Mouse (Mus musculus): ENCODE data around the gene Copb1. TPM values are rescaled to one million over a fixed set of nuclear protein-coding genes. Genes with fewer than 3 reads are reported as not detected.

Gene Copb1
- polyA plus RNA-seq (2016; fragmentation: Nextera tagmentation; extraction: Ambion mirVana), result 89.8 and 94.0 TPM in 2 replicates

DNA sequence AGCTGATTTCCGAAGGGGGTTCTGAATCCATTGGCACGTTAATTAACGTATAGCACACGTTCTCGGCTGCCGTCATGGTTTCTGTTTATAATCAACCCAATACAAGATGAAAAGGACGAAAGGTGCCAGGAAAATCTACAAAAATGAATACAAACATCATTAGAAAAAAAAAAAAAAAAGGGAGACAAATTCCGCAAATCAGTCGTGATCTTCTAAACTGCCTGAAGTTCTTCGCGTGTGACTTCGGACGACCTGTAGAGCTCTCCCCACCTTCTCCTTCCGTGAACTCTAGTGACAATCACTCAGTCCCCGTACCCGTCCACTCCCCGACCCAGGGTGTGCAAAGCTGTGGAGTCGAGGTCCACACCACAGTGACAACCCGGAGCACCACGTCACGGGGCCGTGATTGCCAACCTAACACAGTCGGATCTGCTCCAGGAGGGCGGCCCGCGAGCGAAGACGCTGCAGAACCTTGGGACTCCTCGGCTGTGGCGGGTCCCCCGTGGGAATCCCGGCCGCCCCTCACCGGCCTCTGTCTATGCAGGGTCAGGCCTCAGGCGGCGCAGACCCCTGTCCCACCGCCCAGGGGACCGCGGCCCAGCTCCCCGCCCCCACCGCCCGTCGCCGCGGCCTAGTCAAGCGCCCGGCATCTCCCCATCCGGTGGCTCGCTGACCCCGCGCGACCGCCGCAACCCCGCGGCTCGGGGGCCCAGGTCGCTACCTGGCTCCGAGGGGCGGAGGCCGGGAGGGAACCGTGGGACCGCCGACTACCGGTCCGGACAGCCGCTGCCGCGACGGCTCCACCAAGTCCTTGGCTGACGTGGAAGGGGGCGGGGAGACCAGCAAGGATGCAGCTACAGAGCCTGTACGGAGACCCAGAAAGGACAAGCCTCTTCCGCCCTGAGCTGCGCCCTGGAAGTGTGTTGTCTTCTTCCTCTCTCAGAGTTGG lies at the start of gene Copb1:
Copb1 (minus strand) TSS at position 827 of the 949 bp plus-strand sequence.
- Histone ChIP-seq H3K36me3 (replicated peaks) (peaks cover 37% of the 10 kb centered on the region), H3K27me3 (ENCODE audit: poor library complexity, severe bottlenecking) (no peaks in the 10 kb centered on the region), H3K4me1 (peaks cover 9% of the 10 kb centered on the region), H3K9me3 (peaks cover 5% of the 10 kb centered on the region; the same call in 1 of the 2 replicates), H3K4me3 (peak within 1 kb of the TSS; percentile 99), H3K27ac (peak within 1 kb of the TSS; percentile 95)
- peak; percentile 89 for DNase-seq (ENCODE audit: extremely low spot score, low spot score)
- 3% methylated on average over 74 of the region's 75 CpGs for WGBS

DNA sequence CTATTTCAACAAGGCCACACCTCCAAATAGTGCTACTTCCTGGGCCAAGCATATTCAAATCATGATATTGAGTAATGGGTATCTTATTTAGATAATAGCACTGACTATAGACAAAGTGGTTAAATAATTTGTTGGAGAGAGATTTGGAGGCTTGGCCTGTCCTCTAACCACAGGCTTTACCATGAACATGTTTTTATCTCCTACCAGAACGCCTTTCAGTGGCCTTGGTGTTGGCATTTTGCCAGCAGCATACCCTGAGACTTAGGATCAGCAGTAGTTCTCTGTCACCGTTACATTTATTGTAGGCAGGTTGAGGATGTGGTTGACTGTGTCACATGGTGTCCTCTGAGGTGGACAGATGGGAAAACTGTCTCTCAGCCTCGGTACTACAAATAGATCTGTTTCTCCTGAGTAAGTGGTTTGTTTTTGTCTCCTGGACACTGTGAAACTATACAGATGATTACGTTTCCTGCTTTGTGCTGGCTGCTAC lies 46.8 kb upstream of the Copb1 start:
- Histone ChIP-seq H3K36me3 (replicated peaks) (no peaks in the 10 kb centered on the region), H3K27me3 (ENCODE audit: poor library complexity, severe bottlenecking) (no peaks in the 10 kb centered on the region), H3K27ac (no peak overlapping the region), H3K9me3 (no peaks in the 10 kb centered on the region), H3K4me1 (peaks cover 3% of the 10 kb centered on the region; the same call in 1 of the 2 replicates), H3K4me3 (no peak overlapping the region)
- DNase-seq (ENCODE audit: extremely low spot score, low spot score), result no peak
- WGBS, result 87% methylated on average over 4 of the region's 4 CpGs

DNA sequence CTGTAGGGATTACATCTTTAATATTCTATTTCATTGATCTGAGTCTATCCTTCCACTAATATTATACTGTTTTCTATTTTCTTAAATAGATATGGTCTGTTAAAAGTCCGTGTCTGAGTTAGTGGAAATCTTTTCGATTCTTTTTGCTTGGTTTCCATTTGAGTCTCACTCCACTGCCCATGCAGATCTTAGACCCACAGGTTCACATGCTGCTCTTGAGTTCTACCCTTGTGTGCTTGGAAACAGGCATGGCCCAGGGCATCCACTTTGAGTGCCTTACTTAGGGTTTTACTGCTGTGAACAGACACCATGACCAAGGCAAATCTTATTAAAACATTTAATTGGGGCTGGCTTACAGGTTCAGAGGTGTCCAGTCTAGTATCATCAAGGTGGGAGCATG lies 46.3 kb upstream of the Copb1 start:
- H3K4me3 ChIP-seq, result no peak overlapping the region
- H3K27me3 ChIP-seq (ENCODE audit: poor library complexity, severe bottlenecking), result no peaks in the 10 kb centered on the region
- DNase-seq (ENCODE audit: extremely low spot score, low spot score), result no peak
- no peaks in the 10 kb centered on the region for H3K9me3 ChIP-seq
- WGBS, result 92% methylated on average over 2 of the region's 2 CpGs
- peaks cover 3% of the 10 kb centered on the region; the same call in 1 of the 2 replicates for H3K4me1 ChIP-seq
- no peaks in the 10 kb centered on the region for H3K36me3 ChIP-seq (replicated peaks)
- no peak overlapping the region for H3K27ac ChIP-seq

DNA sequence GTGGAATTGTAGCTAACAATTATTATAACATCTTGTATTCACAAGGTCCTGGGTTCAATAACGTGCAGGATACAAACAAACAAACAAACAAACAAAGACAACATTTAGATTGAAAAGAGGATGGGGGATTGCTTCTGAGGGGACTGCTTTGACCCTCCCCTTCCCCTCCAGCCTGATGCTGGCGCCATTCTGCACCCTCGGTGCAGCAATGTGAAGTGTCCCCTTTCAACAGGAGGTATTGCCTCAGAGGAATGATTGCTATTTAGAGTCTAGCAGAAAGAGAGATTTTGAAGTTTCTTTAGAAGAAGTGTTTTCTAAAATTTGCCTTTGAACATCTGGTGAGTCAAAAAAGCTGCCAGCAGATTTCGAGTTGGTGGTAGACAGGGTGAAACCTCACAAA lies 44.7 kb upstream of the Copb1 start:
- Histone ChIP-seq H3K27ac (no peak overlapping the region), H3K4me3 (no peak overlapping the region), H3K4me1 (peaks cover 3% of the 10 kb centered on the region; the same call in 1 of the 2 replicates), H3K9me3 (no peaks in the 10 kb centered on the region), H3K27me3 (ENCODE audit: poor library complexity, severe bottlenecking) (no peaks in the 10 kb centered on the region), H3K36me3 (replicated peaks) (no peaks in the 10 kb centered on the region)
- WGBS, result 79% methylated on average over 4 of the region's 4 CpGs
- DNase-seq (ENCODE audit: extremely low spot score, low spot score), result no peak

DNA sequence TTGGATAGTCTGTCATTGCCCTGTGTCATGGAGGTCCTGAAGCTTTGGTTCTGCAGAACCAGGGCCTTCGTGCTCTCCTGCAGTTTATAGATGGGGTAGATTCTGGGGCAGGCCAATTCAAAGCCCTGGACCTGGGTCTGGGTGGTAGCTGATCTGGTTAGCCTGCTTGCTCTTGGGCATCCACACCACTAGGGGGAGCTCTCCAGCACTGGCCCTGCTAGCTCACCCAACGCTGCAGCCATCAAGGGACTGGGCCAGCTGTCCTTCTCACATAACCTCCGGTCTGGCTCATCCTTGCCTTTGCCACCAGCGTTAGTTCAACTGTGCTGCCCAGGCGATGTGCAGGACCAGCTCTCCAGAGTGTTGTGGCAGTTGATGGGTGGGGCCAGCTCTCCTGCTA lies 40.2 kb upstream of the Copb1 start:
- H3K4me3 ChIP-seq, result no peak overlapping the region
- WGBS, result 85% methylated on average over 5 of the region's 5 CpGs

DNA sequence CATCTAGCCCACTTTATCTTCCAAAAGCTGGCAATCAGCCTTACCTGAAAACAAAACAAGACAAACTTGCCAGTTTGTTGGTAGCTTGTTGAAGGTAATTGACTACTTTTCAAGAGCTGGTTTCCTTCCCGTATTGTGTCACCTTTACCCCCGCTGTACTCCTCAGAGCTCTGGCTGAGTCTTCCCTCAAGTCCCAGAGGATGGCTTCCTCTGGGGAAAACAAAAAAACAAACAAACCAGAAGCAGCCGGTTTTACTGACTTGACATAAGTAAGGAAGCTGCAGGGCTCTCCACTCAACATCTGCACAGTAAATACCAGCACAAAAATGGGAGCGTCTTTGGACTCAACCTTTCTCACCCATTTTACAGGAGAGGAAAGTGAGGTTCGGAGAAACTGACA lies 39.4 kb upstream of the Copb1 start:
- Histone ChIP-seq H3K4me3 (no peak overlapping the region), H3K4me1 (peaks cover 27% of the 10 kb centered on the region), H3K9me3 (no peaks in the 10 kb centered on the region), H3K27me3 (ENCODE audit: poor library complexity, severe bottlenecking) (peaks cover 14% of the 10 kb centered on the region), H3K27ac (no peak overlapping the region), H3K36me3 (replicated peaks) (no peaks in the 10 kb centered on the region)
- DNase-seq (ENCODE audit: extremely low spot score, low spot score), result no peak
- WGBS, result 91% methylated on average over 5 of the region's 5 CpGs

More for the DNA sequence above, 40.2 kb upstream of the Copb1 start:
- Histone ChIP-seq H3K9me3 (no peaks in the 10 kb centered on the region), H3K36me3 (replicated peaks) (no peaks in the 10 kb centered on the region), H3K27me3 (ENCODE audit: poor library complexity, severe bottlenecking) (peaks cover 14% of the 10 kb centered on the region), H3K27ac (no peak overlapping the region), H3K4me1 (peaks cover 28% of the 10 kb centered on the region)
- no peak for DNase-seq (ENCODE audit: extremely low spot score, low spot score)

DNA sequence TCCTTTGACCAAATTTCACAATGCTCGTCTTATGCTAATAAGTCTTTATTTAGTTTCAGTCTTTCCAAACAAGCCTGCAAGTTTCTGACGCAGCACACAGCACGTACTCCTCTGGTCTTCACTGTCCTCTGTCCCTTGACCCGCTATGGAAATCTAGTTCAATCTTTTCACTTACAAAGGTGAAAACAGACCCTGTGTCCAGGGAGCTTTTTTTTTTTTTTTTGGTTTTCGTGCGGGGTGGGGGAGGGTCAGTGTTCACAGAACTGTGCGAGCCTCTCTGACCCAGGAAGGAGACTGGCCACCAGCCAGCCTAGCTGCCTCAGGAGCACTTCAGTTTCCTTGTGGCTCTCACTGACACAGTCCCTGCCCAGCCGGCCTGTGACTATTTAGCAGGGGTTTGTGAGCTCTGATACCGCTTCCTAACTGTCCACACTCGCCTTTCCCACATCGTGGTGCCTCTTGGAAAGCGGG lies 38.0 kb upstream of the Copb1 start:
- peaks cover 14% of the 10 kb centered on the region for H3K27me3 ChIP-seq (ENCODE audit: poor library complexity, severe bottlenecking)
- H3K4me1 ChIP-seq, result peaks cover 27% of the 10 kb centered on the region
- WGBS, result 14% methylated on average over 12 of the region's 12 CpGs
- H3K9me3 ChIP-seq, result no peaks in the 10 kb centered on the region
- peak overlapping the region; percentile 71 for H3K27ac ChIP-seq
- no peaks in the 10 kb centered on the region for H3K36me3 ChIP-seq (replicated peaks)
- peak overlapping the region; percentile 26; the same call in 1 of the 2 replicates for H3K4me3 ChIP-seq
- DNase-seq (ENCODE audit: extremely low spot score, low spot score), result peak; percentile 32

DNA sequence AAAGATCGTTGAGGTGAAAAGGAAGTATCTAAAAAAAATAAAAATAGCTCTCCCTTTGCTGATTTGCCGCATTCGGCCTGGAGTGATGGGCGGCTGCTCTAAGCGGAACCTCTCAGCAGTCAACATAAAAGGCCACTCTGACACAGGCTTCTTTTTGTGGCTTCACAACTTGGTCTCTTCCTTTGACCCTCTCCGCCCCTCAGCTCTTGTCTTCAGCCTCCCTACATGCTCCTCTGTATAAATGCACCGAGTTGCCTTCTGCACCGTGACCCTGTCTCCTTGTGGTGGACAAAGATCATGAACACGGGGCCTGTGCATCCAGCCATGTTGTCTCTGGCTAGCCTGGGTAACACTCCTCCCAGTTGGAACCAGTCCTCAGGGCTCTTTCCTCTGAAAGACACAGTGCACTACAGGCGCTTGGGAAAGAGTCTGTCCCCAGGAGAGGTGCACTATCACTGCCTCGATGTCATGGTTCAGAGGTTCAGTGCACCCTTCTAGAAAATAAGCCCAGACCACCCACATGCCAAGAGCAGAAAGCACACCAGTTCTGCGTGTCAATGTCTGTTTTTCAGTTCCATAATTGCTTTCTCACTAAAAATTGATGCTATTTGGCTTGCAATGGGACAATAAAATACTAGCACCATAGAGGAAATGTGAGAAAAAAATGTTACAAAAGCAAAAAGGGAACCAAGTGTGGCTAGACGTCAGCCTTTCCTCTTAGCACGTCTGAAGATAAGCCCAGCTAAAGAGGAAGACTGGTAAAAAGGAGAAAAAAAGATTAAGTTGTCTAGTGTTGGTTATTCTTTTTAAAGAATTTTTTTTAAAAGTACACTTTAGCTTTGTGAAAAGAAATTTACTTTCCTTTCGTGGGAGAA lies 37.2 kb upstream of the Copb1 start:
- WGBS, result 39% methylated on average over 15 of the region's 15 CpGs
- Histone ChIP-seq H3K4me3 (no peak overlapping the region), H3K27ac (no peak overlapping the region), H3K27me3 (ENCODE audit: poor library complexity, severe bottlenecking) (peaks cover 14% of the 10 kb centered on the region), H3K4me1 (peaks cover 27% of the 10 kb centered on the region), H3K9me3 (no peaks in the 10 kb centered on the region), H3K36me3 (replicated peaks) (no peaks in the 10 kb centered on the region)
- DNase-seq (ENCODE audit: extremely low spot score, low spot score), result no peak

DNA sequence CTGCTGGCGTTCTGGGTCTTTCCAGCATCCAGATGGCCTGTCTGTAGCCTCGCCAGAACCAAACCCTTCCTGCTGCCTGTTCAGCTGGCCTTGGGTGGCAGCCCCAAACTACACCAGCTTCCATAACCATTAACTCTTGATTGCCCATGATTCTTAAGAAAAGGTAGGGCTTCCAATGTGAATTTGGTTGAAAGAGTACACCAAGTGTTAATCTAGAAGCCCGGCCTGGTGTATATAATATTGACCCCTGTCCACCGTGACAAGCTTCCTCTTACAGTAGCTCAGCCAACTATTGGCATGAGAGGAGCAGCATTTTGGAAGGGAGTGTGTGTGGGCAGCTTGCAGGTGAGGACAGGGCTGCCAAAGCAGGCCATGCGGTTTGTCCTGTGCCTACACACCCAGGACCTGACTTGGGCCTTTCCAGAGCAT lies 35.6 kb upstream of the Copb1 start:
- Histone ChIP-seq H3K36me3 (replicated peaks) (no peaks in the 10 kb centered on the region), H3K9me3 (no peaks in the 10 kb centered on the region), H3K4me3 (no peak overlapping the region), H3K4me1 (peaks cover 27% of the 10 kb centered on the region), H3K27me3 (ENCODE audit: poor library complexity, severe bottlenecking) (peaks cover 14% of the 10 kb centered on the region), H3K27ac (no peak overlapping the region)
- no peak for DNase-seq (ENCODE audit: extremely low spot score, low spot score)
- 69% methylated on average over 5 of the region's 5 CpGs for WGBS

DNA sequence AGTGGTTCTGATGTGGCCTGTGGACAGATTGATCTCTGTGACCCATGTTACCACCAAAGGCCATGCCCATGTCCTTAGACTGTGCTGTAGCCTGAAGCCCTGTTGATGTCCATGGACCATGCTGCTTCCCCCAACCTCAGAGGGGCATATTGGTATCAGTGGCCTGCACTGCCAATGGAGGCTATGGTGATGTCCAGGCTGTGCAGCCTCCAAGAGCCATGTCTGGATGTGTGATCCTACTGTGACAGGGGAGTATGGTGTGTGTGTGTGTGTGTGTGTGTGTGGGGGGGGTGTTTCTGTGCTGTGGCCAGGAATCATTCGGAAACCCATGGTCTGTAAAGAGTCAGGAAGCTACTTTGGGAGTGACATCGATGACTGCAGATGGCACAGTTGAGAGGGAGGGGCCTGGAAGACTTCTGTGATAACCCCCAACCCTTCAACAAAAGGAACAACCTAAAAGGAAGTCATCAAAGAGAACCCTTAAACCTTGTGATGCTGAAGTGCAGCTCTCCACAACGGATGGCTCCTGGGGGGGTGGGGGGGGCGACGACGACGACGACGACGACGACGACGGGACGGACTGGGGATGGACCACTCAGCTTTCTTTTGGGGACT lies 29.9 kb upstream of the Copb1 start:
- Histone ChIP-seq H3K36me3 (replicated peaks) (no peaks in the 10 kb centered on the region), H3K9me3 (no peaks in the 10 kb centered on the region), H3K4me3 (no peak overlapping the region), H3K4me1 (no peaks in the 10 kb centered on the region), H3K27me3 (ENCODE audit: poor library complexity, severe bottlenecking) (no peaks in the 10 kb centered on the region), H3K27ac (no peak overlapping the region)
- WGBS, result 94% methylated on average over 14 of the region's 14 CpGs
- DNase-seq (ENCODE audit: extremely low spot score, low spot score), result no peak

DNA sequence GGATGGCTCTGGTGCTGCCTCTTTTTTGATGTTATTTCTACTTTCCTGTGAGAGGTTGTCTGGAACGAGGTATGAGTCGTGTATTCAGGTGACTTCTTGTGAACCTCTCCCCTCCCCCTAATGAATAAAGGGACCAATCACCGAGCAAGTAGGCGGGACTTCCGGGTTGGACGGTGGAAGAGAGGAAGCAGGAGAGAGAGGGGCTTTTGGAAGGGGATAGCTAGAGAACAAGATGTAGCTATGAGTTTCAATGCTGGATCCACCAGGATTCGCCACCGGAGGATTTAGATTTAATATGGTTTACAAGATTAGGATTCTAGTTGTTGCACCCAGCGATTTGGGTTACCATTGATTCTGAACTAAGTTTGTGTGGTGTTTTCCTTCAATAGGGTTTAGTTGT lies 28.5 kb upstream of the Copb1 start:
- no peaks in the 10 kb centered on the region for H3K4me1 ChIP-seq
- H3K4me3 ChIP-seq, result no peak overlapping the region
- H3K27ac ChIP-seq, result no peak overlapping the region
- no peak for DNase-seq (ENCODE audit: extremely low spot score, low spot score)
- H3K27me3 ChIP-seq (ENCODE audit: poor library complexity, severe bottlenecking), result no peaks in the 10 kb centered on the region
- 80% methylated on average over 9 of the region's 9 CpGs for WGBS
- no peaks in the 10 kb centered on the region for H3K36me3 ChIP-seq (replicated peaks)
- no peaks in the 10 kb centered on the region for H3K9me3 ChIP-seq

DNA sequence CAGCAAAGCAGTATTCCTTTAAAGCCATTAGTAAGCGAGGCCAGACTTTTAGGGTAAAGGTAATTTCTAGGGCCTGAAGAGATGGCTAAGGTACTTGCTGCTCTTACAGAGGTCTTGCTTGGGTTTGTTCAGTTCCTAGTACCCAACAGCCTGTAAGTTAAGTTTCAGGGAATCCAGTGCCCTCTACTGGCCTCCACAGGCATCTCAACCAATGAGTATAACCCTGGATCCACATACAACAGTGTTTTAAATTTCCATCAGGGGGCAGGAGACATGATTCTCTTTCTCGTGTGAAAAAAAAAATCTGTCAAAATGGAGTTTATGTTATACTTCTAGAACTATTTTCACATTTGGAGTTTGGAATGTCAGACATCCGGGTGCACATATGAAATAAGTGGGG lies 27.2 kb upstream of the Copb1 start:
- H3K27me3 ChIP-seq (ENCODE audit: poor library complexity, severe bottlenecking), result no peaks in the 10 kb centered on the region
- no peaks in the 10 kb centered on the region for H3K36me3 ChIP-seq (replicated peaks)
- H3K4me3 ChIP-seq, result no peak overlapping the region
- WGBS, result 63% methylated on average over 3 of the region's 3 CpGs
- peaks cover 5% of the 10 kb centered on the region for H3K4me1 ChIP-seq
- no peaks in the 10 kb centered on the region for H3K9me3 ChIP-seq
- DNase-seq (ENCODE audit: extremely low spot score, low spot score), result no peak
- no peak overlapping the region for H3K27ac ChIP-seq
